Comparison of ENCODE assay signal across 1 mouse cellular context in the genomic region with DNA sequence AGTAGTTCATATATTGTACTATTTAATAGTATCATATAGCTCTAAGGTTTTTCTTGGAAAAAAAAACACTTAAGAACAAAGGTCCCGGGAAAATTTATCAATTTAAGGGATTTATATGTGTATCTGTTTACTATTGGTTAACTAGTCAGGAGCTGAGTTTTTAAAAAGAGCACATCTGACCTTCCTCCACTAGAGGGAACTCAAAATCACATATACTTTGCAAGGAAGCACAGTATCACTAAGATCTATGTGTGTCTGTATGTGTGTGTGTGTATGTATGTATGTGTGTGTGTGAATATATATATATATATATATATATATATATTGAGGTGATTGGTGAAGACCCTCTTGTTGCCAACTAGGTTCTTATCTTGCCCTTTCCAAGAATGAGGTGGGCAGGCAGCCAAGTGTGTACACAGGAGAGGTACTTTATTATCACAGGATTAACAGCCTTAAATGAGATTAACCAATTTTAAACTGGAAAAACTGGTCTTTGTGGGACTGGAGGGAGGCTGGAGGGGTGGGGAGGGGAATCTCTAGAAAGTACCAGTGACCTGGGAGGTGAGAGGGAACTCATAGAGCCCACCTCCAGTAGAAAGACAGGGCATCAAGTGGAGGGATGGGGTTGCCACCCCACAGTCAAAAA.
A peak's percentile ranks its signal among the peaks of the same experiment; 100 is the strongest.
TF ChIP-seq lines count a peak whose summit lies in the region.

No protein-coding gene starts in this region.

TF ChIP-seq in MEL, 35 proteins besides CTCF, POLR2A, EP300 and RAD21 (continued from another document):
- TF ChIP-seq NELFE (IDR thresholded peaks at IDR 0.05; ENCODE audit: low read depth, low read length) (no peak), BHLHE40 (IDR thresholded peaks at IDR 0.05; ENCODE audit: borderline replicate concordance, low read depth, low read length) (0 out of 2 replicates have a peak, but pooled peaks have one; percentile 11), MAZ (IDR thresholded peaks at IDR 0.05; ENCODE audit: low read depth, low read length) (no peak), GATA1 (IDR thresholded peaks at IDR 0.05; ENCODE audit: low read depth, low read length) (peak; percentile 63)
